Mouse (Mus musculus) NIH3T3 (cell line): ENCODE measurements around the gene Olfr131.
"Not testable (repeated sequence)": the region's sequence is repeated elsewhere in the genome, so short reads cannot be mapped to it uniquely, and the experiment has no call there.

Experiments used
- DNase-seq: peaks from one replicate; pipeline ENCODE4 v3.0.0-alpha.2; 2012; ENCODE audit warnings: low read depth

Olfr131 gene

DNA sequence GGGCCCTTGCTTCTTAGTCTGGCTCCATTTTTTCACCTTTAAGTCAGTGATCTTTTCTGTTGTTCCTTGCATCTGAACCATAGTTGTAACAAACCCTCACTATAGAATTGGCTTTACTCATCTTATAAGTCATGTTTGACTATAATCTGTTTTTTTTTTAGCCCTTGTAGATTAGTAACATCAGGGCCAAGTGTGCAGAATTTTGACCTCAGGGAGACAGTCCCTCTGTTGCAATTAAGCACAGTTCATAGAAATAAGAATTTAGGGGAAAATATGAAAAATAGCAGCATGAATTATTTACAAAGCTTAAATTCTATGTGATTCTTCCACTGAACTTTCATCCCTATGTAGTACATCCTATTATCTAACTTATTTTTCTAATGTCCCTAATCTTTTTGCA, at the start of gene Olfr131:
Olfr131 (minus strand) TSS at position 101 of the 400 bp plus-strand sequence.
- DNase-seq = no peak

DNA sequence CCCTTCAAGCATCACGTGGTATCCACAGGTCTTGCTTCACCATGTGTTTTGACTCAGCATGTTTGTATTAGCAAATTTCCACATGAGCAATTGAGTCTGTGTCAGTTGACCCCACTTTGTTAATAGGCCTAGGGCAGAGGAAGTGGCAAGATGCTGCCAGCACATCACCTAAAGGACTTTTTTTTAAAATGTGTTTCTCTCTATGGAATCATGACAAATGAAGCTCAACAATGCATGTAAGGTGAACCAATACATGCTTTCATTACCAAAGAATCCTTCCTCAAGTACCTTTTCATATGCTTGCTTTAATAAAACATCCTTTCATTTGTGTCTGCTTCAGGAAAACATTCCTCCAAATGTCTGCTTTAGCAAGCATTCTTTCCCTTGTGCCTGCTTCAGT, 45.9 kb upstream of the Olfr131 start, which contains the start of gene Olfr132:
Olfr132 (minus strand) TSS at position 101 of the 400 bp plus-strand sequence.
- DNase-seq = no peak

DNA sequence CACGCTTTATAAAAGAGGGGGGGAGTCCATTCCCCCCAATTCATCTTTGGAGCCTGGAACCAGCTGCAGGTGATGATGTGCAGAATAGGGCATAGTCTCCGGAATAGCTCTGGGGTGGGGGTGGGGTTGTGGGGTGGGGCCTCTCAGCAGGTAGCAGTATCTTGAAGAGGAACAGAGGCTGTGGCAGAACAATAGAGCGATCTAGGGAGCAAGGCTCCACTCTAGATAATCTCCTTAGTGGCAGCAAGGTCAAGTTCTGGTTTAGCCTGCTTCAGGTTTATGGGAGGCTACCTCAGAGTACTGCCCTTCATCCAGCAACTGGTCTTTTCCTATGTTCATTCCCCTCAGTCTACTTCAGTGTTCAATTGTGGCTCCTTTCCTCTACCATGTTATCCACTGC, 36.9 kb upstream of the Olfr131 start:
- DNase-seq = not testable (repeated sequence)

DNA sequence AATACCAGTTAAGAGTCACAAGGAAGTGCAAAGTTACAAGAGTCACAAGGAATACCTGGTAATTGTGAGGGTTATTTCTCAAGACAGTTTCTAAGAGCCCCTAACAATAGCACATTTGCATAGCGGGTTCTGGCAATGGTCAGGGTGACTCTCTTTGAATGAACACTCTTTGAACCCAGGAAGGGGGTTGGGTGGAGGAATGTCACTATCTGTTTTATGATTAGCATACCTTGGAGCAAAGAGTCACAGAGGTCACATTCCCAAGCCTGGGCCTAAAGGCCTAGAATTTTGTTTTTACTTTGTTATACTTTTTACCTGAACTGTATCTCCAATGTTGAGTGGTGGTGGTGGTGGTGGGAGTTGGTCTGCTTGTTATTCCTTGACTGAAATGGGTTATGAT, 35.7 kb upstream of the Olfr131 start:
- DNase-seq = not testable (repeated sequence)

DNA sequence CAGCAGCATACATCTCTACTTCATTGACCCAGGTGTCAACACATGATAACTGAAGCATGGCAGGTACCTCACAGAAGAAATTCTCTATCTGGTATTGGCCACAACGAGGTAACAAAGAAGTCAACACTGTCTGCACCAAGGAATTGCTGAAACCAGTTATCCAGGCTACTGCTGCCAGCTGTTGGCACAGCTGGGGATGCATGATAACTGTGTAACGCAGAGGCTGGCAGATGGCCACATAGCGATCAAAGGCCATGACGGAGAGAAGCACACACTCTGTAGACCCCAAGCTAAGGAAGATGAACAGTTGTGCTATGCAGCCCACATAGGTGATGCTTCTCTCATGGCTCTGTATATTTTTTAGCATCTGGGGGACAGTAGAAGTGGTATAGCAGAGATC, 6.1 kb downstream of the Olfr131 start:
- DNase-seq = no peak

DNA sequence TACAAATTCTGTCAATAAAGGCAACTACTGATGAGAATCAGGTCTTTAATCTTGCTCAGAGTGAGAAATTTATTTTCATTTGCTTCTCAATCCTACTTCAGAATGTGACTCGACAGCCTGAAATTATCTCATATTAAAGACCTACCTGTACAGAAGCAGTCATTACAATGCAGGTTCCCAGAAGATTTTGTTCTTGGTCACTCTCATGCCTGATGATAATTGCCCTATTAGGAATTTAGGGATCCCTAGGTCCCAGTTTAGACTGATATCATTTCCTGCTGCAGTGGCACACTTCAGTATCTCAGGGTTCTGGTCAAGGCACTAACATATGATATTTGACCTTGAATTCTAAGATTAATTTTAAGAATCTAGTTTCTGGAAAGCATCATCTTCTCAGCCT, 24.9 kb downstream of the Olfr131 start, which contains the start of gene Olfr130:
Olfr130 (plus strand) TSS at position 301 of the 400 bp plus-strand sequence.
- DNase-seq = no peak

DNA sequence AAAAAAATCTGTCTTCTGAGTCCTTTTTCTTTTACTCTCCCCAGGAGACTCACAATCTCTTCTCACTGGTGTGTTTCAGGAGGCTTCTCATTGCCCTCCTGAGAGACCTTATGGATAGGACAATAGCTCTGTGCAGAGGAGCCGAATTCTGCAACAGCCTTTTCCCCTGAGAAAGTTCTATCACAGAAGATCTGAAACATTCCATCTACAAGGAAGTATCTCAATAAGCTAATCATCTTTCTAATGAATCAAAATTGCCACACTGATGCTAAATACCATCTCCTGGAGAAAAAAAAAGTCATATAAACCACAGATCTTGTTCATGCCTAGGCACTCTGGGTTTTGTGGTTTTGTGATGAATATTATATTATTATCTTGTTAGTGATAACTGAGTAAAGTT, 28.5 kb downstream of the Olfr131 start, which contains the start of gene Olfr129:
Olfr129 (minus strand) TSS at position 101 of the 400 bp plus-strand sequence.
- no peak for DNase-seq
